Mouse (Mus musculus) kidney, adult 2 months (tissue): ENCODE measurements at regions not wholly inside any gene's neighbourhood (a gene's known extent, or its start where the extent isn't known, plus 50 kb on each side); places are given as distances from the start of the nearest gene placed in this dataset.
"Not testable (repeated sequence)": the region's sequence is repeated elsewhere in the genome, so short reads cannot be mapped to it uniquely, and the experiment has no call there.

Experiments
- CTCF ChIP-seq: fragments of 200-500 bp; conservative IDR thresholded peaks from 2 replicates; pipeline ENCODE4 v1.5.1; 2011; ENCODE audit warnings: low read depth, mild to moderate bottlenecking, control low read depth, low read length, moderate library complexity, mixed read lengths; ENCODE audit not compliant: insufficient read depth, insufficient read length
- POLR2A ChIP-seq: fragments of 200-500 bp; IDR thresholded peaks from one replicate; pipeline ENCODE4 v1.6.1; 2011; ENCODE audit warnings: low read depth, low read length, control low read depth

GRCm38 (mm10) chr1:51556616-51557015 is 78.4 kb upstream of the Nabp1 start:
- not testable (repeated sequence) for TF ChIP-seq POLR2A
- TF ChIP-seq CTCF: 0 out of 2 replicates have a peak, but pooled peaks have one; percentile 22
